Mouse (Mus musculus) brain, embryonic 14.5 days (tissue): ENCODE results near the gene Gcnt3.

Experiments used
- CTCF ChIP-seq: fragments of 200-500 bp; IDR thresholded peaks from 2 replicates; pipeline ENCODE4 v1.5.1; 2012; ENCODE audit warnings: inconsistent platforms, mild to moderate bottlenecking, moderate library complexity, borderline replicate concordance; ENCODE audit not compliant: insufficient read depth, insufficient read length; ENCODE audit errors: extremely low read depth
- POLR2A ChIP-seq: fragments of 200-500 bp; IDR thresholded peaks from 2 replicates; pipeline ENCODE4 v1.6.1; 2012; ENCODE audit warnings: mild to moderate bottlenecking, inconsistent platforms, borderline replicate concordance; ENCODE audit not compliant: poor library complexity, insufficient read depth, insufficient read length, severe bottlenecking; ENCODE audit errors: extremely low read depth

DNA sequence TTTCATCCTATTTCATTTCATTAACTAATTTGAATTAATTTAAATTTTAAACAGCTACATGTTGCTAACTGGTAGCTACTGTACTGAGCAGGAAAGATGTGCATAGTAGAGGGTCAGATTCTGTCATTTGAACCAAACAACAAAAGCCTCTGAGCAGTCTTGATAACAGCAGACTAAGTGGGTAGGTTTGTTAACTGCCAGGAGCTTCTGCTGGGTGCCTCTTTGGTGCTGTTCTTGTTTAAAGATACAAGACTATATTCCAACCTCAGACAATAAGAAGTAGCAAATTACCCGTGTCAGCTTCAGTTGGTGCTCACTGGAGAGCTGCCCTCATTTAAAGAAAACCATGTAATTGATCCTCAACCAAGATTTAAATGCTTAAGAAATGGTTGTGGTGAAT, 16.3 kb downstream of the Gcnt3 start:
- TF ChIP-seq CTCF (no peak), POLR2A (no peak)
